Mouse (Mus musculus) lung, postnatal 0 days (tissue): ENCODE measurements around the gene Lhb.

Source experiments
- CTCF ChIP-seq: IDR thresholded peaks from 2 replicates; pipeline ENCODE4 v1.5.1; 2016; ENCODE audit warnings: antibody characterized with exemption, mild to moderate bottlenecking
- EP300 ChIP-seq: IDR thresholded peaks from 2 replicates; pipeline ENCODE4 v1.6.1; 2016; ENCODE audit warnings: antibody characterized with exemption, mild to moderate bottlenecking, control low read depth

DNA sequence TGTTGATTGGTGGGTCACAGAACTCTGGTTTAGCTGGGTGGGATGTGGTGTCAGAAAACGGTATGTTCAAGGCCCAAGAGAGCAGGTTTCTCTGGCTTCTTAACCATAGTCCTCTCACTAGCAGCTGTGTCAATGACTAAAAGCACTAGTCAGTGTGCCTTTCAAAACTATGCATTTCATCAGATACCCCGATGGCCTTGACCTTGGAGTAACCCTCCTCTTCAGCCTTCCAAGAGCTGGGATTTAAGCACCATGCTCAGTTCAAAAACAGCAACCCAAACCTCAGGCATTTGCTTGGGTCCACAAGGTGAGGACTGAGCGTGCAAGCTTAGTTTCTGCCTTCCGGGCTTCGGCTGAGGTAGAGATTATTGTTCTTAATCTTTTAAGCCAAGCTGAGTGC lies 48.2 kb upstream of the Lhb start:
- TF ChIP-seq CTCF (no peak), EP300 (no peak)
